ENCODE assay signal across 12 mouse cellular contexts in the genomic region with DNA sequence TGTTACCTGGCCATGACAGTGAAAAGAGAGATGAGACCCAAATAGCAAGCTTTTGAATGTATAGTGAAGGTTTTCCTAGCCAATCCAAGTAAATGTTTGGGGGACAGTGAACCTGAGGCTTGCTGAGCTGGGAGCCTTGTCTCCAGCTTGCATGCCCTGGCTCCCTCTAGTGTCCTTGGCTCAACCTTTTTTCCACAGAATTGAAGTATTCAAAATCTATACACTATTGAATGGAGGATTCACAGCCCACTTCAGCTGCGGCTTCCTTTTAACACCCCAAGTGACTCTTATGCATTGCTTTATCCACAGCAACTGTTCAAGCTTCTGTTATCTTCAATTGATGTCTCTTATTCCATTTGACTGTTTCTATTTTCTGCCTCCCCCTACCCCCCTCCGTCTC. TPM values are rescaled to one million over a fixed set of nuclear protein-coding genes. Genes with fewer than 3 reads are reported as not detected.
DNase-seq lines count a peak whose midpoint lies in the region; ATAC-seq and TF ChIP-seq lines count a peak whose summit lies in the region.
"Had no signal": no experiment of that assay in that cellular context is flagged by ENCODE, and none has a peak within 500 bp of the region (broad histone marks: within the 10 kb centered on the region; RNA-seq: fewer than 3 reads in every experiment).

No protein-coding gene starts in this region.

- DNase-seq in heart, postnatal 0 days (ENCODE audit: low spot score) = no peak
- DNase-seq in heart, adult 18-20 months = no peak
- DNase-seq in midbrain, postnatal 0 days (ENCODE audit: low spot score) = peak; percentile 59
- DNase-seq in brain, embryonic 14.5 days (ENCODE audit: low read depth) = peak; percentile 58
- DNase-seq in thymus, postnatal 4 days = peak; percentile 63
- DNase-seq in right cerebral cortex, adult 18-20 months = no peak
- DNase-seq: lung, adult 18-20 months had no signal

- ATAC-seq in heart, postnatal 0 days (ENCODE audit: insufficient read depth, low read depth) = no peak
- no peak for ATAC-seq in midbrain, postnatal 0 days (ENCODE audit: low FRiP score)
- no peak for ATAC-seq in midbrain, embryonic 16.5 days
- ATAC-seq: midbrain, embryonic 13.5 days had no signal

- no peaks in the 10 kb centered on the region for H3K27me3 ChIP-seq in heart, postnatal 0 days (ENCODE audit: control insufficient read depth, insufficient read depth, low read length)
- H3K27me3 ChIP-seq in midbrain, postnatal 0 days (ENCODE audit: insufficient read depth, low read length) = no peaks in the 10 kb centered on the region
- H3K27me3 ChIP-seq in midbrain, embryonic 16.5 days (ENCODE audit: control insufficient read depth, insufficient read depth, low read depth, low read length) = no peaks in the 10 kb centered on the region
- H3K27me3 ChIP-seq: embryonic facial prominence, embryonic 12.5 days; heart, embryonic 13.5 days; midbrain, embryonic 13.5 days; neural tube, embryonic 15.5 days had no signal

- H3K36me3 ChIP-seq in heart, postnatal 0 days (replicated peaks; ENCODE audit: control insufficient read depth, insufficient read depth, low read length) = no peaks in the 10 kb centered on the region
- no peaks in the 10 kb centered on the region for H3K36me3 ChIP-seq in midbrain, postnatal 0 days (ENCODE audit: insufficient read depth, low read length)
- H3K36me3 ChIP-seq in midbrain, embryonic 16.5 days (ENCODE audit: control insufficient read depth, insufficient read depth, low read length) = no peaks in the 10 kb centered on the region
- H3K36me3 ChIP-seq: embryonic facial prominence, embryonic 12.5 days; heart, embryonic 13.5 days; midbrain, embryonic 13.5 days; neural tube, embryonic 15.5 days had no signal

- peak; percentile 40; the same call in 1 of the 2 replicates for TF ChIP-seq CTCF in heart, postnatal 0 days (IDR thresholded peaks at IDR 0.05; ENCODE audit: low read depth)
- TF ChIP-seq CTCF in midbrain, postnatal 0 days (IDR thresholded peaks at IDR 0.05) = peak; percentile 83
- TF ChIP-seq CTCF in brain, embryonic 14.5 days (IDR thresholded peaks at IDR 0.05; ENCODE audit: borderline replicate concordance, extremely low read depth, insufficient read depth, insufficient read length) = peak; percentile 60; the same call in 1 of the 2 replicates

- H3K4me1 ChIP-seq in heart, postnatal 0 days (ENCODE audit: control insufficient read depth, insufficient read depth) = no peaks in the 10 kb centered on the region
- no peaks in the 10 kb centered on the region; the same call in 1 of the 2 replicates for H3K4me1 ChIP-seq in midbrain, postnatal 0 days (ENCODE audit: insufficient read depth, low read length)
- peaks cover 6% of the 10 kb centered on the region; the same call in 1 of the 2 replicates for H3K4me1 ChIP-seq in midbrain, embryonic 16.5 days (ENCODE audit: control insufficient read depth, insufficient read depth, low read length)
- H3K4me1 ChIP-seq: embryonic facial prominence, embryonic 12.5 days; neural tube, embryonic 15.5 days had no signal

- no peak overlapping the region for H3K4me3 ChIP-seq in heart, postnatal 0 days (ENCODE audit: low read depth, low read length)
- H3K4me3 ChIP-seq in midbrain, postnatal 0 days (ENCODE audit: low read depth, low read length) = no peak overlapping the region
- H3K4me3 ChIP-seq in midbrain, embryonic 16.5 days (ENCODE audit: low read depth, low read length) = no peak overlapping the region
- H3K4me3 ChIP-seq: embryonic facial prominence, embryonic 12.5 days; heart, embryonic 13.5 days; midbrain, embryonic 13.5 days; neural tube, embryonic 15.5 days had no signal

- no peak for TF ChIP-seq POLR2A in brain, embryonic 14.5 days (IDR thresholded peaks at IDR 0.05; ENCODE audit: borderline replicate concordance, extremely low read depth, insufficient read depth, insufficient read length, poor library complexity, severe bottlenecking)

- no peaks in the 10 kb centered on the region for H3K9me3 ChIP-seq in heart, postnatal 0 days (replicated peaks; ENCODE audit: control insufficient read depth, low read length)
- H3K9me3 ChIP-seq in midbrain, postnatal 0 days (ENCODE audit: low read length) = no peaks in the 10 kb centered on the region
- H3K9me3 ChIP-seq in midbrain, embryonic 16.5 days (replicated peaks; ENCODE audit: control insufficient read depth, low read length, poor library complexity, severe bottlenecking) = no peaks in the 10 kb centered on the region
- H3K9me3 ChIP-seq: embryonic facial prominence, embryonic 12.5 days; heart, embryonic 13.5 days; midbrain, embryonic 13.5 days; neural tube, embryonic 15.5 days had no signal

- no peak overlapping the region for H3K27ac ChIP-seq in heart, postnatal 0 days (ENCODE audit: low read depth)
- no peak overlapping the region for H3K27ac ChIP-seq in midbrain, postnatal 0 days (ENCODE audit: low read depth, low read length)
- H3K27ac ChIP-seq in midbrain, embryonic 16.5 days (ENCODE audit: low read length) = no peak overlapping the region
- H3K27ac ChIP-seq: embryonic facial prominence, embryonic 12.5 days; heart, embryonic 13.5 days; midbrain, embryonic 13.5 days; neural tube, embryonic 15.5 days had no signal

- no peak overlapping the region for H3K9ac ChIP-seq in heart, postnatal 0 days (replicated peaks; ENCODE audit: low read depth, low read length)
- H3K9ac ChIP-seq in midbrain, postnatal 0 days (replicated peaks; ENCODE audit: low read length, poor library complexity, severe bottlenecking) = no peak overlapping the region
- no peak overlapping the region for H3K9ac ChIP-seq in midbrain, embryonic 16.5 days (ENCODE audit: low read depth, low read length)
- H3K9ac ChIP-seq: embryonic facial prominence, embryonic 12.5 days; heart, embryonic 13.5 days; midbrain, embryonic 13.5 days; neural tube, embryonic 15.5 days had no signal

- no peak overlapping the region for H3K4me2 ChIP-seq in heart, postnatal 0 days (ENCODE audit: low read depth, low read length)
- H3K4me2 ChIP-seq in midbrain, postnatal 0 days (ENCODE audit: low read depth, low read length, poor library complexity, severe bottlenecking) = no peak overlapping the region
- H3K4me2 ChIP-seq in midbrain, embryonic 16.5 days (ENCODE audit: low read length) = no peak overlapping the region
- H3K4me2 ChIP-seq: embryonic facial prominence, embryonic 12.5 days; heart, embryonic 13.5 days; midbrain, embryonic 13.5 days; neural tube, embryonic 15.5 days had no signal

- TF ChIP-seq EP300 in heart, postnatal 0 days (IDR thresholded peaks at IDR 0.05; ENCODE audit: low read depth) = no peak

- WGBS in heart, postnatal 0 days = 58% methylated on average over 2 of the region's 2 CpGs
- 71% methylated on average over 2 of the region's 2 CpGs for WGBS in midbrain, postnatal 0 days
- WGBS in midbrain, embryonic 16.5 days = 72% methylated on average over 2 of the region's 2 CpGs

RNA-seq across cellular contexts. Expression of a gene that starts 26.1 kb away (rescaled TPM):
- 1.1 and 2.3 TPM in 2 replicates for total RNA-seq in heart, postnatal 0 days (2014; rRNA removed; ENCODE audit: low replicate concordance)
- 4.7 and 5.1 TPM in 2 replicates for polyA plus RNA-seq in heart, postnatal 0 days (2015; fragmentation: Nextera tagmentation; extraction: Ambion mirVana)
- total RNA-seq in heart, adult 18-20 months (2021) = under 1 TPM; 0.05 to 0.23 TPM
- total RNA-seq in midbrain, postnatal 0 days (2014; rRNA removed) = 1.1 and 3.1 TPM in 2 replicates
- polyA plus RNA-seq in midbrain, postnatal 0 days (2015; fragmentation: Nextera tagmentation; extraction: Ambion mirVana) = 2.6 and 3.1 TPM in 2 replicates
- 6.3 and 6.6 TPM in 2 replicates for polyA plus RNA-seq in midbrain, embryonic 16.5 days (2015; fragmentation: Nextera tagmentation; extraction: Ambion mirVana)
- 5.9 and 6.7 TPM in 2 replicates for polyA plus RNA-seq in brain, embryonic 14.5 days (2012; rRNA removed)

Comparison
In these comparisons a context has a peak if more than half of its experiments do, and no peak if none do; other contexts are left out.
1. DNase-seq: peak in midbrain, postnatal 0 days (single experiment), brain, embryonic 14.5 days (single experiment) and thymus, postnatal 4 days (single experiment); none in heart, postnatal 0 days (single experiment), heart, adult 18-20 months (0 of 2) and right cerebral cortex, adult 18-20 months (single experiment).
2. Peak in every context shown above with its lines, with median percentiles within 50 percentile points of each other: CTCF ChIP-seq.